Mouse (Mus musculus) hindbrain, embryonic 13.5 days (tissue): ENCODE data around the gene Rpl35. TPM values are rescaled to one million over a fixed set of nuclear protein-coding genes. Genes with fewer than 3 reads are reported as not detected.

Source experiments
- ATAC-seq: fragments of 200-750 bp; cut with Nextera tagmentation; 2 replicates; pipeline ENCODE4 v1.8.0; 2017; ENCODE audit warnings: moderate TSS enrichment; ENCODE audit not compliant: low FRiP score
- H3K27ac ChIP-seq: fragments of 300-500 bp; sonication (generic); 2 replicates; pipeline ENCODE4 v1.5.1; 2015; ENCODE audit warnings: inconsistent platforms, mild to moderate bottlenecking, moderate library complexity
- H3K27me3 ChIP-seq: fragments of 300-500 bp; sonication (generic); 2 replicates; pipeline ENCODE4 v1.6.1; 2015; ENCODE audit warnings: mild to moderate bottlenecking, inconsistent platforms
- H3K36me3 ChIP-seq: fragments of 300-500 bp; sonication (generic); 2 replicates; pipeline ENCODE4 v1.6.1; 2015; ENCODE audit warnings: mild to moderate bottlenecking, inconsistent platforms
- H3K4me1 ChIP-seq: fragments of 300-500 bp; sonication (generic); replicated peaks from 2 replicates; pipeline ENCODE4 v1.6.1; 2015; ENCODE audit warnings: inconsistent platforms
- H3K4me2 ChIP-seq: fragments of 300-500 bp; sonication (generic); 2 replicates; pipeline ENCODE4 v1.6.1; 2015; ENCODE audit warnings: inconsistent platforms, mild to moderate bottlenecking, moderate library complexity
- H3K4me3 ChIP-seq: fragments of 300-500 bp; sonication (generic); 2 replicates; pipeline ENCODE4 v1.5.1; 2015; ENCODE audit warnings: mild to moderate bottlenecking, inconsistent platforms
- H3K9ac ChIP-seq: fragments of 300-500 bp; sonication (generic); 2 replicates; pipeline ENCODE4 v1.6.1; 2015; ENCODE audit warnings: mild to moderate bottlenecking, inconsistent platforms
- H3K9me3 ChIP-seq: fragments of 300-500 bp; sonication (generic); 2 replicates; pipeline ENCODE4 v1.6.1; 2016; ENCODE audit warnings: inconsistent platforms
- WGBS: fragments of 180-500 bp; shearing (Covaris S2); methylation state at CpG from one replicate; pipeline ENCODE4 v1.1.7; 2015; 5-methylcytosine and 5-hydroxymethylcytosine counted together
- polyA plus RNA-seq: library from polyadenylated mRNA; unstranded; fragments of >200 nt; fragmentation: Nextera tagmentation; extraction: Ambion mirVana; gene quantifications from 2 replicates; pipeline ENCODE4 v1.2.1, GENCODE M21; 2015

Rpl35 gene
- polyA plus RNA-seq, 1 experiment from 2014 or later: 760 TPM

GRCm38 (mm10) chr2:39006149-39006730 is 816 bp upstream of the Rpl35 start:
- H3K36me3 ChIP-seq: peaks cover 27% of the 10 kb centered on the region
- H3K27ac ChIP-seq: no peak overlapping the region
- H3K9ac ChIP-seq: peak overlapping the region; percentile 74; the same call in 1 of the 2 replicates
- 91% methylated on average over 14 of the region's 14 CpGs for WGBS
- peaks cover 66% of the 10 kb centered on the region for H3K4me1 ChIP-seq
- H3K4me3 ChIP-seq: peak overlapping the region; percentile 61
- H3K27me3 ChIP-seq: no peaks in the 10 kb centered on the region
- no peaks in the 10 kb centered on the region for H3K9me3 ChIP-seq
- peak overlapping the region; percentile 95 for H3K4me2 ChIP-seq
- no peak for ATAC-seq

- H3K4me2 ChIP-seq: peak within 1 kb of the TSS; percentile 95
- peak within 1 kb of the TSS; percentile 92 for H3K9ac ChIP-seq
- H3K4me1 ChIP-seq: peaks cover 54% of the 10 kb centered on the region
- H3K9me3 ChIP-seq: no peaks in the 10 kb centered on the region
- under 1% methylated on average over 51 of the region's 58 CpGs for WGBS
- peak within 1 kb of the TSS; percentile 94 for H3K27ac ChIP-seq
- H3K27me3 ChIP-seq: no peaks in the 10 kb centered on the region
- ATAC-seq: peak; percentile 87
- peaks cover 40% of the 10 kb centered on the region for H3K36me3 ChIP-seq
- peak within 1 kb of the TSS; percentile 61 for H3K4me3 ChIP-seq
Observed at GRCm38 (mm10) chr2:39004880-39005435, 466 bp downstream of the Rpl35 start, which contains the start of gene Arpc5l. Gene Arpc5l (plus strand): TSS chr2:39005348.

- Histone ChIP-seq H3K4me3 (peak overlapping the region; percentile 61), H3K4me1 (peaks cover 50% of the 10 kb centered on the region), H3K9me3 (no peaks in the 10 kb centered on the region), H3K36me3 (peaks cover 45% of the 10 kb centered on the region), H3K27ac (peak overlapping the region; percentile 94), H3K9ac (peak overlapping the region; percentile 92), H3K27me3 (no peaks in the 10 kb centered on the region), H3K4me2 (peak overlapping the region; percentile 95)
- peak; percentile 5; the same call in 1 of the 2 replicates for ATAC-seq
- WGBS: 0% methylated on average over 11 of the region's 11 CpGs
Observed at GRCm38 (mm10) chr2:39004372-39004771, 1.1 kb downstream of the Rpl35 start.

- 73% methylated on average over 5 of the region's 5 CpGs for WGBS
- Histone ChIP-seq H3K9ac (peak overlapping the region; percentile 92), H3K4me2 (peak overlapping the region; percentile 95), H3K4me1 (peaks cover 41% of the 10 kb centered on the region), H3K4me3 (peak overlapping the region; percentile 61), H3K27ac (no peak overlapping the region), H3K27me3 (no peaks in the 10 kb centered on the region), H3K9me3 (no peaks in the 10 kb centered on the region), H3K36me3 (peaks cover 46% of the 10 kb centered on the region)
- no peak for ATAC-seq
Observed at GRCm38 (mm10) chr2:39003512-39003911, 1.9 kb downstream of the Rpl35 start.

GRCm38 (mm10) chr2:39003106-39003505 is 2.3 kb downstream of the Rpl35 start:
- Histone ChIP-seq H3K4me1 (peaks cover 43% of the 10 kb centered on the region), H3K4me2 (peak overlapping the region; percentile 95), H3K9me3 (no peaks in the 10 kb centered on the region), H3K4me3 (peak overlapping the region; percentile 61), H3K27ac (no peak overlapping the region), H3K36me3 (peaks cover 46% of the 10 kb centered on the region), H3K9ac (peak overlapping the region; percentile 39; the same call in 1 of the 2 replicates), H3K27me3 (no peaks in the 10 kb centered on the region)
- ATAC-seq: no peak
- 57% methylated on average over 8 of the region's 8 CpGs for WGBS

GRCm38 (mm10) chr2:39001866-39002265 is 3.6 kb downstream of the Rpl35 start:
- Histone ChIP-seq H3K9ac (peak overlapping the region; percentile 9; the same call in 1 of the 2 replicates), H3K9me3 (no peaks in the 10 kb centered on the region), H3K4me1 (peaks cover 43% of the 10 kb centered on the region), H3K36me3 (peaks cover 46% of the 10 kb centered on the region), H3K27ac (no peak overlapping the region), H3K4me2 (no peak overlapping the region), H3K4me3 (no peak overlapping the region), H3K27me3 (peaks cover 3% of the 10 kb centered on the region; the same call in 1 of the 2 replicates)
- 86% methylated on average over 3 of the region's 3 CpGs for WGBS
- ATAC-seq: no peak

GRCm38 (mm10) chr2:39000587-39000919 is 4.9 kb downstream of the Rpl35 start:
- Histone ChIP-seq H3K27me3 (peaks cover 5% of the 10 kb centered on the region; the same call in 1 of the 2 replicates), H3K4me2 (no peak overlapping the region), H3K9me3 (no peaks in the 10 kb centered on the region), H3K27ac (no peak overlapping the region), H3K4me3 (no peak overlapping the region), H3K4me1 (peaks cover 31% of the 10 kb centered on the region), H3K9ac (no peak overlapping the region; the same call in 1 of the 2 replicates), H3K36me3 (peaks cover 46% of the 10 kb centered on the region)
- ATAC-seq: no peak
- 87% methylated on average over 4 of the region's 4 CpGs for WGBS

GRCm38 (mm10) chr2:38999910-39000586 is 5.4 kb downstream of the Rpl35 start:
- peaks cover 46% of the 10 kb centered on the region for H3K36me3 ChIP-seq
- H3K4me1 ChIP-seq: peaks cover 30% of the 10 kb centered on the region
- H3K4me3 ChIP-seq: no peak overlapping the region
- H3K9me3 ChIP-seq: no peaks in the 10 kb centered on the region
- H3K27ac ChIP-seq: no peak overlapping the region
- no peak overlapping the region for H3K4me2 ChIP-seq
- ATAC-seq: no peak
- no peak overlapping the region; the same call in 1 of the 2 replicates for H3K9ac ChIP-seq
- peaks cover 5% of the 10 kb centered on the region; the same call in 1 of the 2 replicates for H3K27me3 ChIP-seq
- WGBS: 67% methylated on average over 8 of the region's 8 CpGs

GRCm38 (mm10) chr2:38999381-38999780 is 6.0 kb downstream of the Rpl35 start:
- Histone ChIP-seq H3K4me3 (no peak overlapping the region), H3K9ac (no peak overlapping the region), H3K36me3 (peaks cover 46% of the 10 kb centered on the region), H3K4me2 (no peak overlapping the region), H3K4me1 (peaks cover 29% of the 10 kb centered on the region), H3K9me3 (no peaks in the 10 kb centered on the region), H3K27ac (no peak overlapping the region), H3K27me3 (peaks cover 5% of the 10 kb centered on the region; the same call in 1 of the 2 replicates)
- 59% methylated on average over 4 of the region's 4 CpGs for WGBS
- ATAC-seq: no peak

- 17% methylated on average over 33 of the region's 33 CpGs for WGBS
- Histone ChIP-seq H3K27ac (peak within 1 kb of the TSS; percentile 56; the same call in 1 of the 2 replicates), H3K4me2 (peak within 1 kb of the TSS; percentile 43), H3K27me3 (peaks cover 5% of the 10 kb centered on the region; the same call in 1 of the 2 replicates), H3K4me3 (peak within 1 kb of the TSS; percentile 30), H3K9ac (peak within 1 kb of the TSS; percentile 67), H3K9me3 (no peaks in the 10 kb centered on the region), H3K36me3 (peaks cover 34% of the 10 kb centered on the region), H3K4me1 (peaks cover 15% of the 10 kb centered on the region)
- ATAC-seq: peak; percentile 92
Observed at GRCm38 (mm10) chr2:38997386-38998374, 7.7 kb downstream of the Rpl35 start, which contains the start of gene Wdr38. Gene Wdr38 (plus strand): TSS chr2:38997476.

- H3K4me3 ChIP-seq: no peak overlapping the region
- no peak overlapping the region for H3K9ac ChIP-seq
- no peak for ATAC-seq
- 55% methylated on average over 4 of the region's 4 CpGs for WGBS
- H3K27me3 ChIP-seq: peaks cover 5% of the 10 kb centered on the region; the same call in 1 of the 2 replicates
- no peaks in the 10 kb centered on the region for H3K9me3 ChIP-seq
- H3K4me2 ChIP-seq: no peak overlapping the region
- no peak overlapping the region for H3K27ac ChIP-seq
- peaks cover 7% of the 10 kb centered on the region for H3K4me1 ChIP-seq
- no peaks in the 10 kb centered on the region for H3K36me3 ChIP-seq
Observed at GRCm38 (mm10) chr2:38992452-38992851, 13.0 kb downstream of the Rpl35 start.
